Mouse (Mus musculus): ENCODE measurements around the gene Tcf7l2.

GRCm38 (mm10) chr19:55789838-55790237, 48.2 kb downstream of the Tcf7l2 start:
- TF ChIP-seq CTCF (IDR thresholded peaks at IDR 0.05; ENCODE audit: low read depth, low read length): no peak
- TF ChIP-seq GATA1 (IDR thresholded peaks at IDR 0.05; ENCODE audit: borderline replicate concordance, low read length): no peak
- TF ChIP-seq TAL1 (conservative IDR thresholded peaks at IDR 0.05; ENCODE audit: low read depth, low read length): no peak
- TF ChIP-seq POLR2AphosphoS5 (IDR thresholded peaks at IDR 0.05; ENCODE audit: insufficient replicate concordance, low read depth, low read length): no peak
- no peak for TF ChIP-seq GATA2 (IDR thresholded peaks at IDR 0.05; ENCODE audit: borderline replicate concordance, low read depth, low read length)

Data from G1E (cell line).